Comparison of ENCODE assay signal across 8 mouse cellular contexts in genomic region chr10:117846260-117846632, GRCm38 (mm10). TPM values are rescaled to one million over a fixed set of nuclear protein-coding genes. Genes with fewer than 3 reads are reported as not detected.
DNase-seq lines count a peak whose midpoint lies in the region; ATAC-seq and TF ChIP-seq lines count a peak whose summit lies in the region.

No protein-coding gene starts in this region.

- peak overlapping the region; percentile 99 for H3K27ac ChIP-seq in heart, embryonic 10.5 days
- peak overlapping the region; percentile 90 for H3K27ac ChIP-seq in forebrain, embryonic 11.5 days (ENCODE audit: low read depth, low read length)
- H3K27ac ChIP-seq in liver, embryonic 14.5 days = peak overlapping the region; percentile 21; the same call in 1 of the 2 replicates

- no peak for DNase-seq in heart, embryonic 10.5 days (ENCODE audit: low spot score)
- DNase-seq in heart, postnatal 36 days = no peak
- no peak for DNase-seq in forebrain, embryonic 11.5 days (ENCODE audit: low spot score)
- DNase-seq in liver, embryonic 14.5 days (ENCODE audit: low read depth in 3 of 3, low spot score in 3 of 3) = no peak
- DNase-seq in ovary, postnatal 14 days (ENCODE audit: low spot score) = no peak
- no peak for DNase-seq in Muller cell, postnatal 12 days (ENCODE audit: inconsistent ontology term)
- DNase-seq in ovary, postnatal 10 days (ENCODE audit: low spot score) = no peak

- H3K4me3 ChIP-seq in heart, embryonic 10.5 days = peak overlapping the region; percentile 99
- H3K4me3 ChIP-seq in E14TG2a.4 (replicated peaks; ENCODE audit: low read length) = peak overlapping the region; percentile 88
- peak overlapping the region; percentile 94 for H3K4me3 ChIP-seq in forebrain, embryonic 11.5 days (ENCODE audit: low read depth, low read length)
- H3K4me3 ChIP-seq in liver, embryonic 14.5 days (ENCODE audit: insufficient read depth in 1 of 2, low read depth in 2 of 2, low read length in 2 of 2) = peak overlapping the region; percentile 77 to 94

- H3K36me3 ChIP-seq in heart, embryonic 10.5 days = no peaks in the 10 kb centered on the region
- H3K36me3 ChIP-seq in E14TG2a.4 (ENCODE audit: insufficient read depth, low read length) = peaks cover 4% of the 10 kb centered on the region; the same call in 1 of the 2 replicates
- no peaks in the 10 kb centered on the region for H3K36me3 ChIP-seq in forebrain, embryonic 11.5 days (ENCODE audit: control insufficient read depth, insufficient read depth, low read length)
- H3K36me3 ChIP-seq in liver, embryonic 14.5 days (replicated peaks; ENCODE audit: control insufficient read depth, insufficient read depth, low read depth) = no peaks in the 10 kb centered on the region

- peak overlapping the region; percentile 90 for H3K9ac ChIP-seq in forebrain, embryonic 11.5 days (ENCODE audit: low read length)
- peak overlapping the region; percentile 73 for H3K9ac ChIP-seq in liver, embryonic 14.5 days (replicated peaks)

- peaks cover 30% of the 10 kb centered on the region for H3K4me1 ChIP-seq in heart, embryonic 10.5 days
- H3K4me1 ChIP-seq in E14TG2a.4 (replicated peaks; ENCODE audit: low read depth, low read length) = peaks cover 63% of the 10 kb centered on the region
- H3K4me1 ChIP-seq in forebrain, embryonic 11.5 days (replicated peaks; ENCODE audit: control insufficient read depth, insufficient read depth, low read length) = no peaks in the 10 kb centered on the region; the same call in 1 of the 2 replicates
- H3K4me1 ChIP-seq in liver, embryonic 14.5 days (replicated peaks; ENCODE audit: control insufficient read depth in 2 of 2, insufficient read depth in 2 of 2, low read length in 1 of 2) = peaks cover 6 to 11% of the 10 kb centered on the region in 2 experiments

- peak overlapping the region; percentile 59 for H3K4me2 ChIP-seq in forebrain, embryonic 11.5 days (ENCODE audit: low read depth, low read length, severe bottlenecking)
- H3K4me2 ChIP-seq in liver, embryonic 14.5 days (ENCODE audit: low read depth) = peak overlapping the region; percentile 92

- intact Hi-C loops in heart, postnatal 36 days (cut with DNase I) = loop anchor here (2.0 kb wide), 2 partner anchors 59 to 265 kb away; no protein-coding TSS in a partner anchor

- TF ChIP-seq EP300 in liver, embryonic 14.5 days (IDR thresholded peaks at IDR 0.05; ENCODE audit: low read depth) = no peak

- ATAC-seq in forebrain, embryonic 11.5 days (replicated peaks; ENCODE audit: low FRiP score) = peak; percentile 90
- peak; percentile 51 for ATAC-seq in liver, embryonic 14.5 days (ENCODE audit: insufficient read depth)

- no peak for TF ChIP-seq CTCF in E14TG2a.4 (conservative IDR thresholded peaks at IDR 0.05; ENCODE audit: low read length)
- TF ChIP-seq CTCF in liver, embryonic 14.5 days (IDR thresholded peaks at IDR 0.05; ENCODE audit: low read depth) = peak; percentile 16; the same call in 1 of the 2 replicates

- H3K27me3 ChIP-seq in heart, embryonic 10.5 days (ENCODE audit: insufficient read depth, poor library complexity, severe bottlenecking) = no peaks in the 10 kb centered on the region
- H3K27me3 ChIP-seq in E14TG2a.4 (ENCODE audit: insufficient read depth, low read length) = peaks cover 5% of the 10 kb centered on the region; the same call in 1 of the 2 replicates
- H3K27me3 ChIP-seq in forebrain, embryonic 11.5 days (ENCODE audit: control insufficient read depth, insufficient read depth, low read length) = no peaks in the 10 kb centered on the region
- H3K27me3 ChIP-seq in liver, embryonic 14.5 days (ENCODE audit: control insufficient read depth, insufficient read depth, low read length) = no peaks in the 10 kb centered on the region

- 2% methylated on average over 21 of the region's 21 CpGs for WGBS in heart, embryonic 10.5 days
- WGBS in forebrain, embryonic 11.5 days = under 1% methylated on average over 21 of the region's 21 CpGs
- WGBS in liver, embryonic 14.5 days (ENCODE audit: insufficient replicate concordance) = 2% methylated on average over 21 of the region's 21 CpGs

- H3K9me3 ChIP-seq in heart, embryonic 10.5 days = no peaks in the 10 kb centered on the region
- H3K9me3 ChIP-seq in E14TG2a.4 (ENCODE audit: low read length) = no peaks in the 10 kb centered on the region
- no peaks in the 10 kb centered on the region for H3K9me3 ChIP-seq in forebrain, embryonic 11.5 days (ENCODE audit: control insufficient read depth, low read length)
- no peaks in the 10 kb centered on the region for H3K9me3 ChIP-seq in liver, embryonic 14.5 days (ENCODE audit: control insufficient read depth, low read length)

RNA-seq across cellular contexts. Expression of gene Rap1b, which starts 0.4 kb away (rescaled TPM):
- 132 and 170 TPM in 2 replicates for polyA plus RNA-seq in heart, embryonic 10.5 days (2016; fragmentation: Nextera tagmentation; extraction: Ambion mirVana)
- 10 to 100 TPM; 50.7 to 63.9 TPM for total RNA-seq in heart, postnatal 36 days (2021)
- 150 and 156 TPM in 2 replicates for polyA plus RNA-seq in forebrain, embryonic 11.5 days (2014; fragmentation: Nextera tagmentation; extraction: Ambion mirVana)
- polyA plus RNA-seq in liver, embryonic 14.5 days (2012; rRNA removed) = 31.0 and 46.7 TPM in 2 replicates
- 101 and 108 TPM in 2 replicates for polyA plus RNA-seq in liver, embryonic 14.5 days (2014; fragmentation: Nextera tagmentation; extraction: Ambion mirVana)

RNA-seq across cellular contexts. Expression of gene Nup107, which starts 53.7 kb away (rescaled TPM):
- polyA plus RNA-seq in heart, embryonic 10.5 days (2016; fragmentation: Nextera tagmentation; extraction: Ambion mirVana) = 75.0 and 84.0 TPM in 2 replicates
- 1 to 10 TPM; 6.6 to 9.0 TPM for total RNA-seq in heart, postnatal 36 days (2021)
- 101 and 104 TPM in 2 replicates for polyA plus RNA-seq in forebrain, embryonic 11.5 days (2014; fragmentation: Nextera tagmentation; extraction: Ambion mirVana)
- polyA plus RNA-seq in liver, embryonic 14.5 days (2012; rRNA removed) = 14.9 and 28.8 TPM in 2 replicates
- 45.0 and 46.8 TPM in 2 replicates for polyA plus RNA-seq in liver, embryonic 14.5 days (2014; fragmentation: Nextera tagmentation; extraction: Ambion mirVana)

Comparison
In these comparisons a context has a peak if more than half of its experiments do, and no peak if none do; other contexts are left out.
1. H3K27ac ChIP-seq: peak in every context shown above with its lines; median percentile 99 in heart, embryonic 10.5 days; 90 in forebrain, embryonic 11.5 days; 21 in liver, embryonic 14.5 days.